Mouse (Mus musculus) frontal cortex, postnatal 14 days (tissue): ENCODE data around the gene Rnf43.

ENCODE experiments used
- DNase-seq, 2 experiments: peaks; one replicate each; pipeline ENCODE4 v3.0.0; 2022; ENCODE audit warnings: low spot score in 2 of 2

The Rnf43 gene

DNA sequence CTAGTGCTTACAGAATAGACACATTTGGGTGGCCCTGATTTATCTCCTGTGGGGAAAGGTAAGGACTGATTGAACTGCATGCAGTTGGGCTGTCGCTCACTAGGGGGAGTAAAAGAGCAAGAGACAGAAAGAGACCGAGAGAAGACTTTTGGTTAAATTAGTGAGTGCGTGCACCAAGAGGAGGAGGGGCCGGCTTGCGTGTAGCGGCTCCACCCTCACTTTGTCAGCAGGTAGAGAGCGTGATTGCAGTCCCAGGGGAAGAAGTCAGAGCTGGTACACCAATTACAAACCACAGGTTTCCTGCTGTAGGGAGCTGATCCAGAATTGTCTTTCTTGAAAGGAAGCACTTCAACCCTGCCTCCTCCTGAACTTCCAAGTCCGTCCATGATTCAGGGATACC is at the start of gene Rnf43:
Rnf43 (plus strand) TSS at position 316 of the 400 bp plus-strand sequence.
- DNase-seq: peak; percentile 69 to 84

DNA sequence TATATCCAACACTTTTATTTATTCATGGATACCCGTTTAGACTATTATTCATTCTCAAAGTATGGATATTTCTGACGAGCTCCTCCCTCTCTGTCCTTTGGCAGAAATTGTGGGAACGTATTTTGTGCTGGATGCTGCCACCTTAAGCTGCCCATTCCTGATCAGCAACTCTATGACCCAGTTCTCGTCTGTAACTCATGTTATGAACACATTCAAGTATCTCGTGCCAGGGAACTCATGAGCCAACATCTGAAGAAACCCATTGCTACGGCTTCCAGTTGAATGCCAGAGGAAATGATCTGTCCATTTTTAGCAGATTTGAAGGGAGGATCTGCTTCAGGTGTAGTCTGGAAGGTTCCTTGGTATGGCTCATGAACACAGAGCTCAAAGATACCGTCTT is 48.5 kb upstream of the Rnf43 start:
- no peak for DNase-seq

DNA sequence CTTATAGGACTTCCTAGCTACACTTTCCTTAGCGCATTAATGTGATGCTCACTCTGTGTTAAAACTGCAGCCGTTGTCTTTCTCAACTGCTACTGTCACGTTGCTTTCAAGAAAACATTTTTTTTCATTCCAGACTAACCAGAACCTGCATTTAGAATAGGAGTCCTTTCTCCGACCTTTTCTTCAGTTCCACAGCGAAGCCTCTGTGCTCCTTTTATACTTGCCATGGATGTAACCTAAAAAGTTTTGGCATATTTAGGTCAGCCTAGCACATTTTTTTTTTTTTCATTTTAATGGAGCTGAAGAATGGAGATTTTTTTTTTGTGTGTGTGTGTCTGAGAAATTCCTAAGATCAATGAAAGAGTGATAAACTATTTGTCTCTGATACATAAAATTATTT is 47.0 kb upstream of the Rnf43 start:
- DNase-seq: no peak

DNA sequence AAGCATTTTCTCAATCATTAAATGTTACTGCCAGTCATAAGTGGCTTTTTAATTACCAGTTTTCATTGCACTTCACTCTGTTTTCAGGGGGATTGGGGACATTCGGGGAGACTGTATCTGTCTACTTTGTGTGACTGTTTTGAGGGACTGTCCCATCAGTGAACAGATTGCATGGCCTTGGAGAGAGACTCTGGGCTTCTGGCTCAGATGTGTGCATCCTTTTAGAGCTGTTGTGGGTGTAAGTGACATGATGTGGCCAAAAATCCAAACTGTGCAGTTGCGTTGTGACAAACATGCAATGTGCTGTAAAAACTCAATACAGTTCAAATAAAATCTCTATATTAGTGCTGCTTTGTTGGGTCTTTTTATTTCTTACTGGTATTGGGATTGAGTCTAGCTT is 46.6 kb upstream of the Rnf43 start:
- no peak for DNase-seq

DNA sequence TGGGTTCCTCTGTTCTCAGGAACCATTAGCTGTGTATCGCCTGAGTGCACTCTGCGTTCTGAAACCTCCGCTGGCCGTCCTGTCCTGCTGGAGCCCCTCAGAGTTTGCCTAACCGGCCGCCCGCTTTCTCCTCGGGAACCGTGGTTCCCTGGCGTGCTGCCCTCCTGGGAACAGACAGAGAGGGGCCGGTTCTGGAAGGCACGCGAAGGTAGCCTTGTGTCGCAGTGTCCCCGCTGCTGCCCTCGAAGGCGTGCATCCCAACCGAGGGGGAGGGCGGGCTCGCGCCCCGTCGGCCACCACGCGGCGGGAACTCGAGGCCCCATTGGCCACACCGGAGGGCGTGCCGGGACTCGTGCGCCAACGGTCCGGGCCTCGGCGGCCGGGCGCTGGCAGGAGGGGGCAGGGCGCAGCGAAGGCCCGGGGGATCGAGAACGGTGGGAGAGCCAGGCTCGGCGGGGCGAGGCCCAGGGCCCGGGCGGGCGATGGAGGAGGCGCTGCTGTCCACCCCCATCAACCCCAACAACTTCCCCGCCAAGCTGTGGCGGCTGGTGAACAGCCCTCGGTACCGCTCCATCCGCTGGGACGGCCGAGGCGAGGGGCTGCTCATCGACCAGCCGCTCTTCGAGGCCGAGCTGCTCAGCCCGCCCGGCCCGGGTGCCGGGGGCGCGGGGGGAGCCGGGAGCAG is 45.6 kb upstream of the Rnf43 start, which contains the start of gene Hsf5:
Hsf5 (plus strand) TSS at position 375 of the 685 bp plus-strand sequence.
- DNase-seq: no peak

DNA sequence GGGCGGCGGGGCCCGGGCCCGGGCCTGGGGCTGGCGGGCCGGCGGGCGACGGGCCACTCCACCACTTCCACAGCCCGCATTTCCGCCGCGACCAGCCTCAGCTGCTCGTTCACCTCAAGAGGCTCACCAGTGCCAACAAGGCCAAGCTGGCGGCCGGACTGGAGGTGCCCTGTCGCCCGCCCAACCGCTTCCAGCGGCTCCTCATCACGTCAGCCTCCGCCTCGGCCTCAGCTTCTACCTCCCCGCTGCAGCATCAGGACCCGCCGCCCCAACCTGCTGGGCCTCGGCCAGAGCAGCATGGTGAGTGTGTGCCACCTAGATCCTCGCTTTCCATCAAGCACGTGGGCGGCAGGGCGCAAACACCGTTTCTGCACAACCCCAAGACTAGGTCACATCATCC is 44.9 kb upstream of the Rnf43 start:
- no peak for DNase-seq

DNA sequence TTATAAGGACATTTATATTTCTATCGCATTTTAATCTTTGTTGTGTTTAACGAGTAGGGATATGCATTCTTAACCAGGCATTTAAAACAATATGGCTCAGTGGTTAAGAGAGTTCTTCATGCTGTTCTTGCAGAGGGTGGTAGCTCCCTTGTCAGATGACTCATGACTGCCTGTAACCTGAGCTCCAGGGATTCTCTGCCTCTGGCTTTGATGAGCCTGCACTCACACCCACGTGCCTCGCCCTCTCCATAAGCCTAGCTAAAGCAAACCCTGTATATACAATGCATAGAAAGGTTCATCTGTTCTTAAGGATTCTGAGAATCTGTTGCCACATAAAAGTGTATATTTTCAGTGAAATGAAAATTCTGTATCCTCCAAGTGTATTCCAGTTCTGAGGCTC is 39.4 kb upstream of the Rnf43 start:
- DNase-seq: no peak

DNA sequence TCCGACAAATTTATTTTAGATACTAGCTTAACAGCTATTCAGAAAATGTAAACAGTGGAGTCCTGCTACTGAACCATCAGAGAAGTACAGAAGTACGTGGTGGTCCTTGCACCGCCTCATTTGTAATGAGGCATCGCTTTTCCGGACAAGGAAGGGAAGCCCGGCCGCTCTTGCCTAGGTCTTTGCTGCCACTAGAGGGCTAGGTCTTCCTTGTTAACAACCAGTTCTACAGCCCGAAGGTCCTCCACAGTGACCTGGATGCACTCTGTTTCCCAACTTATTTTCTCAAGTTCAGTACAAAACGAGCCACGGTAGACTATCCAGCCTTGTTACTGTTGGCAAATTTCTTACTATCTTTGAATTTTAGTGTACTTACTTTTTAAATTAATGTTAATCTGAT is 32.7 kb upstream of the Rnf43 start:
- no peak for DNase-seq

DNA sequence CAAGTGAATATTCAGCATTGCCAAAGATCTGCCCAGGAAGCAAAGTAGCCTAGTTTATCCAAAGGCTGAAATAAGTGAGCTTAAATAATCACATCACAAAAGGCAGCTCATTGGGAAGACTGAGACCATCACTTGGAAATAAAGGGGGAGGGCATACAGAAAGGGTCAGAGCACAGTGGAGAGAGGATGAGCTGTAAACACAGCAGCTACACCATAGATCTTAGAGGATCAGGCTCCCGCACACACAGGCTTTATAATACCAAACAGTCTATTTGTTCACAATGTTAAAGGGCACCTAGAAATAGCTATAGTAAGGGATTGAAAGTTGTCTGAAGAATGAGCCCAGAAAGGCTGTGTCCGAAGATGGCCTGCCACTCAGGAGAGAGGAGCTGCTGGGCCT is 23.7 kb upstream of the Rnf43 start:
- DNase-seq: no peak

DNA sequence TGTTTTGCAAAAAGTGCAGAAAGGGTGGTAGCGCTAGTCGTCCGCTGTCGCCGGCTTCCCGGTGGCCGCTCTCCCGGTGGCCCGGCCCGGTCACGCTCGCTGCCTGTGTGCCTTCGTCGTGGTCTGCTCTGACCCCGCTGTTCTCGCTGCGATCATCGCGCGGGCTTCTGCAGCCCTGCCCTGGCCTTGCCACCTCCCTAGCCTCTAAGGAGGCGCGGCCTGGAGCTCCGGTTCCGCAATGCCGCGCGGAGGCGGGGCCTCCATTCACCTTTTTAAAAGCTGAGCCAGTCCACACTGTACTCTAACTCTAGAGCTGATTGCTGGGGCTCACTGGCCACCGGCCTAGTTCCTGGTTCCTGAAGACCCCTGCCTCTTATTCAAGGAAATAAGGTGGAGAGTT is 23.3 kb upstream of the Rnf43 start:
- no peak for DNase-seq

DNA sequence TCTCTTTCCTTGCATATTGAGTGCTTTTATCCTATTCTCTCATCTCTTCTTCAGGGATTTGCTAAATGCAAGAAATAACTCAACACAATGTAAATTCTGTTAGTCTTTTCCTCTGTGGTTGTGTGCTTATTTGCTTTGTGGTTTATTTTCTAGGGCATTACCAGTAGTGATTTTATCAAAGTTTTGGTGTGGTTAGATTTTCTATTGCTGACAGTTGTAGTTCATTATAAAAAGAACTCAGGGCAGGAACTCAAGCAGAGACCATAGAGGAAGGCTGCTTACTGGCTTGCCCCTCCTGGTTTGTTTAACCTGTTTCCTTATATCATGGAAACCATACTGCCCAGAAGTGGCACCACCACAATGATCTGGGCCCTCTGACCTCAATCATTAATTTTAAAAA is 19.7 kb upstream of the Rnf43 start:
- DNase-seq: no peak

DNA sequence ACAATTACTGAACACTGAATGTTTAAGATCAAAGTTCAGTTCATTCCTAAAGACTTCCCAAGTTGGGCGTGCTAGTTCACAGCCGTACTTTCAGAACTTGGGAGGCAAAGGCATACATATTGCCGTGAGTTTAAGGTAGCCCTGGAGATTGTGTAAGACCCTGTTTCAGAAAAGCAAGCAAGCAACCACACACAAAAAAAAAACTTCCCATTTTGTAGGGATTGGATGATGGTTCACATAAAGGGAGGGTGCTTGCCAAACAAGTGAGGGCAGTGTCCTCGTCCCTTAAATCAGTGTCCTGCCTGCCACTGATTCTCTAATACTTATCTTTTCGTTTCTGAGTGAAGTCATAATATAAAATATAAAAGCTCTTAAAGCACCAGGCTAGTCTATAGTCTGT is 7.8 kb upstream of the Rnf43 start:
- DNase-seq: no peak

DNA sequence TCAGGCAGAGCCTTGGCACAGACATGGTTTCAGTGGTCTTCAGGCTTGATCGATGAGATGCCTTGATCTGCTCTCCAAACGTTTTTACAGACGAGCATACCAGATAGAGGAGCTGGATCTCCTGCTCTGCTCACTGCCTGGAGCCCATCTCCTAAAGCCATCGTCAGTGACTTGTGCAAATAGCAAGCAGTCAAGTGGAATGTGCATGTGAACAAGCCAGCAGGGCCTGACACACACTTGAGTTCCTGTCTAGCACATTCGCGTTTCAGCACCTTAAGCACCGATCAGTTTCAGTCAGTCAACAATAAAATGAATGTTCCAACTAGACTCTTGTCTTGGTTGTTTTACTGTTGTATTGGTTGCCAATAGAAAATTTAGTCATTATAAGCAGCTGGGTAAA is 3.3 kb upstream of the Rnf43 start:
- DNase-seq: no peak

DNA sequence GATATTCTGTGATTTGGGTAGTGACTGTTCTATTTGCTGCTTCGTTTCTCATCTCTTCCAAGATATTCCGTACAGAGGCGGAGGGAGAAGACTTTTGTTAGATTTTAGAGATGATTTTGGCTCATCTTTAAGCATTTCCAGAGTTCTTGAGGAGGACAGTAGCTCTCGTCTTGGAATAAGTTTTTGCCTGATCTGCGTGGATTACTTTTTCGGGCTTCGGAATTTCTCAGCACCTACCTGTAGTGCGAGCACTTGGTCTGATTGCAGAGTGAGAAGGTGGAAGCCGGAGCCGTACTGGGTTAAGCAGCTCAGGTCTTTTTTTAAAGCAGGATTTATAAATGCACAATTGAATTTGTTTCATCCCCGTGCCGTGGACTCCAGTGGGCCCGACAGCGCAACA is 300 bp downstream of the Rnf43 start:
- no peak for DNase-seq

DNA sequence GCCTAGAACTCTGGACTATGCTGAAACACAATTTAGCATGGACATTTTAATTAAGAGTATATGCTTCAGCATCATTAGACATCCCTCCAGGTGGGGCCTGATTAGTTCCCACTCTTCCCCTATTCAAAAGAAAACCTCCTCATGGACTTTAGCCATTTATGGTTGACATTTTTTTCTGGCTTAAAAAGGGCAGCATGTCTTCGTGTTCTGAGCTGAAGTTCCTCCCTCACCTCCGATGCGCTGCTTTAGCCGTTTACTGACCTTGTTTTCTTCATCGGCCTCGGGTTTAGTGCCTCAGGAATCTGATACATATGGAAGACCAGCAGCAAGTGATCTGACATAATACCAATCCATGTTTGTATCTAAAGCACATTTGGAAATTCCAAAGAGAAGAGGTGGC is 1.4 kb downstream of the Rnf43 start:
- DNase-seq: no peak

DNA sequence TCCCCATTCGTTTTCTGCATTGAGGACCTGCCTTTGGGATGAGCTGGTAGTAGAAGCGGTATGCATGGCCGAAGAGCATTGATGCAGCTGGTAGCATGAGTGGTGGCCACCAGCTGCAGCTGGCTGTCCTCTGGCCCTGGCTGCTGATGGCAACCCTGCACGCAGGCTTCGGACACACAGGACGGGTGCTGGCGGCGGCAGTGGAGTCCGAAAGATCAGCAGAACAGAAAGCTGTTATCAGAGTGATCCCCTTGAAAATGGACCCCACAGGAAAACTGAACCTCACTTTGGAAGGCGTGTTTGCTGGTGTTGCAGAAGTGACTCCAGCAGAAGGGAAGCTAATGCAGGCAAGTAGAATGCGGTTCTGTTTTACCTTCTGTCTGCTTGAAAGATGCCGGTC is 2.0 kb downstream of the Rnf43 start:
- DNase-seq: no peak

DNA sequence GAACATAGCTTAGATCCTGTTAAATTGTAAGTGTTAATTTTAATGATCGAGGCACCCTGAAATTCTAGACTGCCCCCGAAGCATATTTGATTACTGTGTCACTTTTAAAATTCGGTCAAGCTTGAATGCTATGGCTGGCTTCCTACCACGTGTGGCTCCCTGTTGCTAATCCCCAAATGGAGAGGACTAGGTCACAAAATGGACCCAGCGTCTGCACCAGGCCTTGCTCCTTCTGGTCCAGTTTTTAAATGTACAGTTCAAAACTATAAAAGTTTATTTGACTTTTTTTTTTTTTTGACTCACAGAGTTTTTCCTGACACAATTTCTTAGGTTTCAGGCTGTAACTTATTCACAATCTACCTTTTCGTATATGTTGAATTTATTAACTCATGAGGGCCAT is 2.7 kb downstream of the Rnf43 start:
- DNase-seq: no peak

DNA sequence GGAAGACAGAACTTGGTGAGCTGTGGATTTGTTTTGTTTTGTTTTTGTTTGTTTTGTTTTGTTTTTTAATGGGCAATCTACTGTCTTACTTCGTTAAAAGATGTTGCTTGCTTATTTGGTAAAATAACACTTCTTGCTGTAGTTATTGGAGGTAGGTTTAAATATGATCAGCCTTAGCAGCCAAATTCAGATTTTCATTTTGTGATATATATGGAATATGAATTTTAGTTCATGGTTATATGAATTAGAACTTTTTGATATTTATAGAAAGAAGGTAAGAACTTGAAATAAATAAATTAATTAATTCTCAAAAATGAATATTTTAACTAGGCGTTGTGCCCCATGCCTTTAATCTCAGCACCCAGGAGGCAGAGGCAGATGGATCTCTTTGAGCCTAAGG is 3.1 kb downstream of the Rnf43 start:
- no peak for DNase-seq

DNA sequence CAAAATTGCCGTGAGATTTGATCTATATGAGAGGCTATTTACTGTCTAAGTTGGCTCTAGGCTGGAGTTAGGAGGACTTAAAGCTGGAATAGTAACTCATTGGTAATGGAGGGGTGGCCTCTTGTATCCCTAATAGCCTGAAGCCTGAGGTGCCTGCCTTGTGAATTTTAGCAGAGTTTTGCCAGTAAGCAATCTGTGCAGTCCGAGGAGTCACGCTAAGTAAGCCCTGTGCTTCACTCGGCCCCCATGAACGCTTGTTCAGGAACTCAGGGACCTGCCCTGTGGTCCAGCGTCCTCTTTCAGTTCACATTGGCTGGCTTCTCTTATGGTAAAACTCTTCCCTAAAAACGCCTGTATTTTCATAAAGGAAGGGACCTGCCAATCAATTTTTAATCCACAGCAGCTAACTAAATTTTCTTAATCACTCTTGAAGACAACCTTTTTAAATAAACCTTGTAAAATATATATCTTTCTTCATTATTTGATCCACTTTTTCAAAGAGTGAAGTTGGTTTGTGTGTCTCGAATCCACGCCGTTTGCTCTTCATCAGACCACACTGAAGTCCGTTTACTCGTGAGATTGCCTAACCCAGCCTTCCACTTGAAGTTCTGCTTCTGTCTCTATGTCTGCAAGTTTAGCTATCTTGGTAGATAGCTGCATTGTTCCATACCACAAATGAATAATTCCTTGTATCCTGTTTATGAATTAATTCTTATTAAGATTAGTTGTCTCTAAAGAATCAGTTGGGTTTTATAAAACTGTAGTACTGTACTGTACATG is 3.9 kb downstream of the Rnf43 start:
- no peak for DNase-seq

DNA sequence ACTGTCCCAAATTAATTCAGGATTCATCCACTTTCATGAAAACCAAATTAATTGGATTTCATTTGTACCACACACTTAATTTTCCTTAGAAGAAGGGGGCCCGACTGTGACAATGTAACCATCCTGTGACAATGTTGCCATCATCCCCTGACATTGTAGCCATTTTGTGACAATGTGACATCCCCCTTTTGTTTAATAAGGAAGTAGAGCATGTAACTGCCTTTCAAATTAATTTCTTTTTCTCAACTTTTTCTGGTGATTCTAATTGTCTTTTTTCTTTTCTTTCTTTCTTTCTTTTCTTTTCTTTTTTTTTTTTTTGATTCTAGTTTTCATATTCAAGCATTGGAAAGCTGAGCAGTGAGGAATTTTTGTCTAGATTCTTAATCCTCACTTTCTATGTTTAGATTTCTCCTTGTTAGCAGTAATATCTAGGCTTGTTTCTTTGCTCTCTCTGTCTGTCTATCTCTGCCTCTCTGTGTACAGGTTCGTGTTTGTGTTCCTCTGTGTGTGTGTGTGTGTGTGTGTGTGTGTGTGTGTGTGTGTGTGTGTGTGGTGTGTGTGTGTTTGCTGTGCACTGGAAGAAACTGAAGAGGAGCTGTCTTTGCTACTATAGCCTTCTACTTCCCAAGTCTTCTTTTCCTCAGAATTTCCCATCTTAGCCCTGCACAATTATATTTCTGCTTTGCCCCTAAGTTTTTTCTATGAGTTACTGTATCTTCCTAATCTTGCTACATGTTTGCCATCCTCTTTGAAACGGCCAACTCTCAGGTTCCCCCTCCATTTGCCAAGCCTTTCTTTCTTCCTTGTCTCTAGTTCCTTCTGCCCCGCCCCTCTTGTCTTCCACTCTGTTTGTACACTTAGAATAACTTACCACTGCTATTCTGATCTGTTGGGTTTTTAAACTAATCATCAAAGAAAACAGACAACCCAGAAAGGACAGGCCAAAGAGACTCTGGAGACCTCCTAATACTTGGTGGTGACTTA is 4.9 kb downstream of the Rnf43 start:
- DNase-seq: no peak

DNA sequence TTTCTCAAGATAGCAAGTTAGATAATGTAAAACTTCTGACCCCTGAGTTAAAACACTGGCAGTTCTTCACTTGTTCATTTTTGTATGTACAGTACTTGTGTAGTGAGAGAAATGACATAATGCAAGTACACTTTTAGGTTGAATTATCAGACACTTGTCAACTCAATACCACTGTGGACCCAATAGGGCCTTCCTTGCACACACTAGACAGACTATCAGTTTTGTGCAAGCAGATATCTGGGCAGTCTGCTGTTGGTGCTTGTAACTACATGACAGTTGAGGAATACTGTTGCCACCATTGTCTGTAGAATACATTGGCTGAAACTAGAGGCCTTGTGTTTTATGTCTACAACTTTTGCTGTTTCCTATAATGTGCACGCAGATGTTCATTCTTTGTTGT is 10.8 kb downstream of the Rnf43 start:
- no peak for DNase-seq

DNA sequence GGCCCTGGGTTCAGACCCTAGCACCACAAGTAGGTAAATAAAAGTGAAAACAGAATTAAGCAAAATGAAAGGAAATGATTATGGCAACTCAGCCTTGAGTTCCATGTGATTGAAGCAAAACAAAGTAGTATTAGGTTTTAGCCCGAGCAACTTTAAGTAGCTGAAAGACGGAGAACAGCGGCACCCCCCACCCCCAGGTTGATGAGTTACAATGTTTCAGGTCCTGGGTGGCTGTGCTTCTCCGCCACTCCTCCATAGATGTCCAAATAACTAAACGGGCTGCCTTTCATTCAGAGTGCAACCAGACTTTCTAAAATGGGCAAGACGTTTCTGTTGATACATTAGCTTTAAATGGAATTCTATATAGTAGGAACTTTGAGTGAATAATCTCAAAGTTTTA is 13.1 kb downstream of the Rnf43 start:
- no peak for DNase-seq
